Mouse (Mus musculus) R1 (cell line): Measurements from ENCODE around the gene Agap1.
A peak's percentile ranks its signal among the peaks of the same experiment; 100 is the strongest.
"Not testable (repeated sequence)": the region's sequence is repeated elsewhere in the genome, so short reads cannot be mapped to it uniquely, and the experiment has no call there.

Experiments used
- DNase-seq: peaks from one replicate; pipeline ENCODE4 v3.0.0-alpha.2; 2018; ENCODE audit warnings: low read depth, low spot score

Gene Agap1

DNA sequence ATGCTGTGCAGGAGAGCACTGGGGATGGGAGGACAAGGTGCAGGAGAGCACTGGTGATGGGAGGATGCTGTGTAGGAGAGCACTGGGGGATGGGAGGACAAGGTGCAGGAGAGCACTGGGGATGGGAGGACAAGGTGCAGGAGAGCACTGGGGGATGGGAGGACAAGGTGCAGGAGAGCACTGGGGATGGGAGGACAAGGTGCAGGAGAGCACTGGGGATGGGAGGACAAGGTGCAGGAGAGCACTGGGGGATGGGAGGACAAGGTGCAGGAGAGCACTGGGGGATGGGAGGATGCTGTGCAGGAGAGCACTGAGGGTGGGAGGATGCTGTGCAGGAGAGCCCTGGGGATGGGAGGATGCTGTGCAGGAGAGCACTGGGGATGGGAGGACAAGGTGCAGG lies 47.3 kb downstream of the Agap1 start:
- not testable (repeated sequence) for DNase-seq

GRCm38 (mm10) chr1:89509196-89509595 lies 54.6 kb downstream of the Agap1 start:
- no peak for DNase-seq

- no peak for DNase-seq
These were observed 55.2 kb downstream of the Agap1 start for GRCm38 (mm10) chr1:89509763-89510340.

- DNase-seq, result no peak
These were observed 56.1 kb downstream of the Agap1 start for GRCm38 (mm10) chr1:89510731-89511130.

DNA sequence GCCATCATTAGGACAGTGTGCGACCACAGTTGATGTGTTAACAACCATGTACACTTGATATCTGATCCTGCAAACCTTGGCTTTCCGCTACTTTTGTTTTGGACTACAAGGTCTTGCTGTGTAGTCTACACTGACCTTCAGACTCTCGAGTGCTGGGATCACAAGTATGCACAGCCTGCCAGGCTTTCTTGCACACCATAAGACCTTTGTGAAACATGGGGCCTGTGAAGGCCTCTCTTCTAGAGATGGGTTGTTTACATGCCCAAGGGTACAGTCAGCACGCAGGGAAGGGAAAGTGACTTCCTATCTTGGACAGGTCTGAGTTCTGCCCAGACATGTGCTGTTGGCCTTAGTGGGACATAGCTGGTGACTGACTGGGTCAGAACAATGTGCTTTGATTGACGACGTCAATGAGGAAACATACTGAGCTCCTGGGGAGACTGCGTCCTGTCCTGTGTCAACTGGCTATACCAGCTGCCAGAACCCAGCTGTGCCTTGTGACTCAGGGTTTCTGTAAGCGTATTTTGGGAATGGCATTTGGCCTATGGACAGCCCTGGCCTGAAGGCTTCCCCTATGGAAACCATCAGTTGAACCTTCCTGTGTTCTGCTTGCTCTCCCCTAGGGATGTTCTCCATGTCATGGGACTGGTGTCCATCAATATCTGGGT lies 59.1 kb downstream of the Agap1 start:
- peak; percentile 25 for DNase-seq

DNA sequence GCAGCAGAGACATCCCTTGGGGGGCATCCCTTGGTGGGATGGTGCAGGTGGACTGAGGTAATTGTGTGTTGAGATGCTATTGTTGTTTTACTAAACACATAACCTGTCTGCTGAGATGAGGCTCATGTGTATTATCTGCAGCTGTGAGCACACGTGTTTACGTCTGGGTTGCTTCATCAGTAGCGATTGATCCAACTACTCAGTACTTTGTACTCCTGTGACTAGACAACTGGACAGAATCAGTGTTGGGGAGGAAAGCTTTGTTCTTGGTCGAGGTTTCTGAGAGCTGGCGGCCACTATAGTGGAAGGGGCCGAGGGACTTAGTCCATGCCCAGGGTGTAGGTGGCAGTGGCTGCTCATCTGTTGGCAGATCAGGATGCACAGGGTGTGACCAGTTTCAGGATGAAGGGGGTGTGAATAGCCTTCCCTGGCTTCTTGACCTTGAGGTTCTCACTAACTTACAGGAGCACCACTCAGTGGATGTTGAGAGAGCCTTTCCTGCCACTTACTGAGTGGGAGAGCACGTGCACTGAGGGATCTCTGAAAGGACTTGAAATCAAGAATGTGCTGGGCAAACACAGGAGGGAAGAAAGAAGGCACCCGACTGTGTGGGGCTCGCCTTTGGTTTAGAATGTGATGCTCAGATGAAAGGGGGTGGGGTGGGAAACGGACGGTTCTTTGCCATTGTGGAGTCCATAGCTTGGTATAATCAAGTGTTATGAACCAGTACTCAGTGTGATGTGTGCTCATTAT lies 61.4 kb downstream of the Agap1 start:
- no peak for DNase-seq

DNA sequence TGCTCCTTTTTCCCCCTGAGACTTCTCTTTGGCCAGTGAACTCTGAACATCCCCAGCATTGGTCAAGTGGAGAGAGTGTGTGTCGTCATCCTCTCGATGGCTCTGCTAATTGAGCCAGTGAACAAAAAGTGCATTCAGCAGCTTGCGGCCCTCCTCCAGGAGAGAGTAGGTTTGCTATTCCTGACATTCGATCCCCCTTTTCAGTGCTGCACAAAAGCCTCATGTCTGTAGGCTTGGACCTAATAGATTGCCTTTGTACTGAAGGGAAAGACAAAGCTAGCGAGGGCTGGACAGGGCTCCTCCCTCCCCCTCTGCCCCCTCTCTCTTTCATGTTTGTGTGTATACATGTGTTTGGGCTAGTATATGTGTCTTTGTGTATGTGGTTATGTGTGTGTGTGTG lies 63.2 kb downstream of the Agap1 start:
- no peak for DNase-seq

- no peak for DNase-seq
These were observed 65.5 kb downstream of the Agap1 start for GRCm38 (mm10) chr1:89519914-89520643.

GRCm38 (mm10) chr1:89521406-89521805 lies 66.8 kb downstream of the Agap1 start:
- no peak for DNase-seq

DNA sequence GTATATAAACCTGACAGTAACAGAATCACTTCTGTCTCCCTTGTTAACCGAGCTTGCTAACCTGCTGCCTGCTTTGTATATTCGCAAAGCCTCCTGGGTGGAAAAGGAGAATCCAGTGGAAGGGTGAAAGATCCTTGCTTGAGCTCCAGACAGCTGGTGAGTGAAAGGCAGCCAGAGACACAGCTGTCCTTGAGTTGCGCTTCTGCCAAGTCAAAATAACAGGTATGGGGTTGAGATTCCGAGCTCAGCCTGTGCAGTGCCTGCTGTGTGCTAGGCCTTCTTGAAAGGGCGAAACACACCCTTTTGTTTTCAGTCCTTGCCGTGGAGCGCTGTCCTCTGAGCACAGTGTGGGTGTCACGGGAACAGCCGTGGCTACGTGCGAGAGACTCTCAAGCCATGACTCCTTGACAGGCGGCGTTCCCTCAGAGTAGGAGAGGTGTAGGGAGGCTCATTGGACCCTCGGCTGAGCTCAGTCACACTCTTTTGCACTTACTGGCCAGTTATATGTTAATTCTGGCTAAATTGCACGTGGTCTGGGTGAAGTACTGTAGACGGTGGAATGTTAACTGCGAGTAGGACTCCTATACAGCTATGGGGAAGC lies 67.4 kb downstream of the Agap1 start:
- peak; percentile 56 for DNase-seq

GRCm38 (mm10) chr1:89524369-89524768 lies 69.8 kb downstream of the Agap1 start:
- DNase-seq, result peak; percentile 84

DNA sequence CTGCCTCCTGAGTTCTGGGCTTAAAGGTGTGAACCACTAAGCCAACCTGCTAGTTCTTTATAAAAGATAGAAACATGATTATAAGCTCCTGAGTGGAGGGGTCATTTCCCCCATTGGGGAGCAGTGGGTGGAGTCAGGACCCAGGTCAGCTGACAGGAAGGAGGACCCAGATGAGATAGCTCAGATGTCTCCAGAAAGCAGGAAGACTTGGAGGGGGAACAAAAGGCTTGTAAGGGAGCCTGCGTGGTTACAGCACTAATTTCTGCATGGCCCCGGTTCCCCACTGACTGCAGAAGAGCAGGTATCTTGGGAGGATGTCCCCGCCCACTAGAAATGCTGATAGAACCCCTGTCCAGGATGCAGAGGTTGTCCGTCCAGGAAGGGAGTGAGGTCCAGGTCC lies 70.4 kb downstream of the Agap1 start:
- DNase-seq, result no peak

GRCm38 (mm10) chr1:89525825-89526224 lies 71.2 kb downstream of the Agap1 start:
- peak; percentile 78 for DNase-seq

GRCm38 (mm10) chr1:89528671-89529276 lies 74.2 kb downstream of the Agap1 start:
- no peak for DNase-seq

DNA sequence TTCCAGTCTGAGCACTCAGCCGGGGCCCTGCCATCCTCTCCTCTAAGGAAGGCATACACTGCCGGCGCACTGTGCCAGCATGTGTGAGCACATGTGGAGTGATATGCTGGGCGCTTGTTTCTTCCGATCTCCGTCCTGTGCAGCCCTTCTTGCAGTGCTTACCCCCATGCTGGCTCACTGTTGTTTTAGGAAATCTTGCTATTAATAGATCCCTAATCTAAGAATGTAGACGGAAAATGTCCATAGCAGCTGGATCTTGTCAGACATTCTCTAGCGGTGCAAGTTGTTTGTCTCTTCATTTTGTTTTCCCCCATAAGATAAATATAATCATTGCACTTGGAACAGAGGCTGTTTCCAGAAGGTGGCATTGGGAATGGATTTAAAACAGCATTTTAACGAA lies 79.1 kb downstream of the Agap1 start:
- DNase-seq, result no peak

GRCm38 (mm10) chr1:89535206-89535605 lies 80.6 kb downstream of the Agap1 start:
- no peak for DNase-seq

GRCm38 (mm10) chr1:89538163-89538946 lies 83.7 kb downstream of the Agap1 start:
- DNase-seq, result no peak

- DNase-seq, result no peak
These were observed 84.5 kb downstream of the Agap1 start for GRCm38 (mm10) chr1:89539127-89539526.

DNA sequence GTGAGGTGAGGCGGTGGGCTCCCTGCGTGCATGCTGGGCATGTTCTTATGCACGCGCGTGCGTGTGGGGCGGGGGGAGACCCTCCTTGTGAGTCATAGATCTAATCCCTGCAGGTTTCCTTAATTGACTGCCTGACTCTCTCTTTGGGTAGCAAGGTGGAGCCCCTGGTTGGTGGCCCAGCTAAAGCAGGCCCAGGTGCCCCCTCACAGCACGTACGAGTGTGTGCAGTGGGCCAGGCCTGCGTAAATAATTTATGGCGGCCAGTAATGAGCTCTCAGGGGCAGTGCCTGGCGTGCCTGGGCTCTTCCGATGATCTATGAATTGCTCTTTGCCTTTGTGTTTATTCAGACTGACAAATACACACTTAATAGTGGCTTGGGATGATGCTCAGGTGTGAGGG lies 86.5 kb downstream of the Agap1 start:
- no peak for DNase-seq

GRCm38 (mm10) chr1:89542464-89542863 lies 87.9 kb downstream of the Agap1 start:
- DNase-seq, result no peak

DNA sequence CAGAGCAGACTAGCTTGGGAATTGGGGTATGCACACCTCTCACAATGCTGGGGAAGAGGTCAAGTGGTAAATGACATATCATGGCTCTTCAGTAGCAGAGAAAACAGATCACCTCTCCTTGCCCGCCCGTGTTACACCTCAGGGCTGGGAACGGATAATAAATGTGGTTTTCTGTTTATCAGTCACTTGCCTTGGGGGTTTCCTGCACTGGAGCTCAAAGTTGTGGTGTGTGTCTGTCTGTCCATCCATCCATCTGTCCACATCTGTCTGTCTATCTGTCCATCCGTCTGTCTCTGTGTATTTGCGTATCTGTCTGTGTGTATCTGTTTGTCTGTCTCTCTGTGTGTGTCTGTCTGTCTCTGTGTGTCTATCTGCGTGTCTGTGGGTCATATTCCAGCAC lies 88.7 kb downstream of the Agap1 start:
- no peak for DNase-seq
